Mouse (Mus musculus): ENCODE measurements around the gene Sag.

DNA sequence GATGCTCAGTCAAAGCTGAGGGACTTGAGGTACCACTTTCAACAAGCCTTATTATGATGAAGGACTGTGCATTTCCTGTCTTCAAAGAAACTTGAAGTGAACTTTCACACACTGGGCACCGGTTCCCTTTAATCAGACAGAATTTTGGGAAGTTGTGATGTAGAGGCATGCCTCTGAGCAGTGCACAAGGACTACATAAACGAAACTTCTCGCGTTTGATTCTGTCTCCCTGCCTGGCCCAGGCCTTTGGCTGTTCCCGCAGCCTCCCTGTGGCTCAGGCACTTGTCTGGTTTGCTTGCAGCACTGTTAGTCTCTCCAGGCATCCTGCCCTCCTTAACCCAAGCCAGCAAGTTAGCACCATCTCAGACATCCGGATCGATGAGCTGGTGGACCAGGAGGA lies 10.2 kb downstream of the Sag start:
- TF ChIP-seq CTCF (IDR thresholded peaks at IDR 0.05; ENCODE audit: low read depth) (no peak), EP300 (optimal IDR thresholded peaks at IDR 0.05) (no peak)

Data from stomach, postnatal 0 days (tissue).